Mouse (Mus musculus) myocyte (in vitro differentiated cells): ENCODE measurements around the gene Il9r. TPM values are rescaled to one million over a fixed set of nuclear protein-coding genes. Genes with fewer than 3 reads are reported as not detected.

Source experiments
- H3K27me3 ChIP-seq: one replicate; pipeline ENCODE4 v1.6.1; 2011; ENCODE audit not compliant: control insufficient read depth, insufficient read depth, insufficient read length
- H3K36me3 ChIP-seq: one replicate; pipeline ENCODE4 v1.6.1; 2011; ENCODE audit not compliant: control insufficient read depth, insufficient read depth
- H3K4me2 ChIP-seq: one replicate; pipeline ENCODE4 v1.6.1; 2011; ENCODE audit warnings: low read depth, control low read depth
- H3K4me3 ChIP-seq: one replicate; pipeline ENCODE4 v1.5.1; 2011; ENCODE audit warnings: mild to moderate bottlenecking, control low read depth, moderate library complexity
- H3K79me2 ChIP-seq: one replicate; pipeline ENCODE4 v1.6.1; 2011; ENCODE audit not compliant: control insufficient read depth, insufficient read depth
- H3ac ChIP-seq: one replicate; pipeline ENCODE4 v1.6.1; 2011; ENCODE audit not compliant: control insufficient read depth, insufficient read length
- CEBPB ChIP-seq: IDR thresholded peaks from 2 replicates; pipeline ENCODE4 v1.6.1; 2011; ENCODE audit warnings: mild to moderate bottlenecking, moderate library complexity; ENCODE audit not compliant: poor library complexity, insufficient read depth, severe bottlenecking
- E2F4 ChIP-seq: IDR thresholded peaks from one replicate; pipeline ENCODE4 v1.6.1; 2011; ENCODE audit warnings: mild to moderate bottlenecking, control low read depth, moderate library complexity; ENCODE audit not compliant: insufficient read depth
- MAX ChIP-seq: IDR thresholded peaks from one replicate; pipeline ENCODE4 v1.6.1; 2011; ENCODE audit warnings: low read depth, mild to moderate bottlenecking, control low read depth
- MYOD1 ChIP-seq, 3 experiments: IDR thresholded peaks; one replicate each; pipeline ENCODE4 v1.6.1; 2011; ENCODE audit warnings: control low read depth in 2 of 3, low read depth in 2 of 3, mild to moderate bottlenecking in 2 of 3, moderate library complexity in 1 of 3; ENCODE audit not compliant: insufficient read length in 2 of 3, control insufficient read depth in 1 of 3
- MYOG ChIP-seq, 3 experiments: IDR thresholded peaks; one replicate each; pipeline ENCODE4 v1.6.1; 2011; ENCODE audit warnings: control low read depth in 2 of 3, low read depth in 2 of 3, mild to moderate bottlenecking in 2 of 3; ENCODE audit not compliant: insufficient read length in 2 of 3, control insufficient read depth in 1 of 3, insufficient read depth in 1 of 3
- POLR2A ChIP-seq: IDR thresholded peaks from one replicate; pipeline ENCODE4 v1.6.1; 2011; ENCODE audit warnings: low read depth, mild to moderate bottlenecking, control low read depth, moderate library complexity; ENCODE audit not compliant: insufficient read length
- POLR2AphosphoS2 ChIP-seq: IDR thresholded peaks from one replicate; pipeline ENCODE4 v1.6.1; 2011; ENCODE audit warnings: low read depth, control low read depth; ENCODE audit not compliant: insufficient read length
- REST ChIP-seq: IDR thresholded peaks from one replicate; pipeline ENCODE4 v1.6.1; 2011; ENCODE audit warnings: mild to moderate bottlenecking, control low read depth, moderate library complexity; ENCODE audit not compliant: insufficient read depth, insufficient read length
- SRF ChIP-seq: IDR thresholded peaks from one replicate; pipeline ENCODE4 v1.6.1; 2011; ENCODE audit warnings: low read depth; ENCODE audit not compliant: control insufficient read depth, insufficient read length
- TCF12 ChIP-seq: IDR thresholded peaks from one replicate; pipeline ENCODE4 v1.6.1; 2011; ENCODE audit warnings: mild to moderate bottlenecking, control low read depth; ENCODE audit not compliant: poor library complexity, insufficient read depth, severe bottlenecking
- TCF3 ChIP-seq: IDR thresholded peaks from one replicate; pipeline ENCODE4 v1.6.1; 2011; ENCODE audit warnings: low read depth, control low read depth; ENCODE audit not compliant: insufficient read length
- USF1 ChIP-seq: IDR thresholded peaks from one replicate; pipeline ENCODE4 v1.6.1; 2011; ENCODE audit warnings: low read depth, mild to moderate bottlenecking, control low read depth, moderate library complexity
- polyA plus RNA-seq: library from polyadenylated mRNA; unstranded; fragments of >200 nt; fragmentation: generic; extraction: Trizol; gene quantifications from one replicate; pipeline ENCODE4 v1.2.1, GENCODE M21; 2012; ENCODE audit warnings: missing spikeins

Gene Il9r
- polyA plus RNA-seq: 0.01 TPM

DNA sequence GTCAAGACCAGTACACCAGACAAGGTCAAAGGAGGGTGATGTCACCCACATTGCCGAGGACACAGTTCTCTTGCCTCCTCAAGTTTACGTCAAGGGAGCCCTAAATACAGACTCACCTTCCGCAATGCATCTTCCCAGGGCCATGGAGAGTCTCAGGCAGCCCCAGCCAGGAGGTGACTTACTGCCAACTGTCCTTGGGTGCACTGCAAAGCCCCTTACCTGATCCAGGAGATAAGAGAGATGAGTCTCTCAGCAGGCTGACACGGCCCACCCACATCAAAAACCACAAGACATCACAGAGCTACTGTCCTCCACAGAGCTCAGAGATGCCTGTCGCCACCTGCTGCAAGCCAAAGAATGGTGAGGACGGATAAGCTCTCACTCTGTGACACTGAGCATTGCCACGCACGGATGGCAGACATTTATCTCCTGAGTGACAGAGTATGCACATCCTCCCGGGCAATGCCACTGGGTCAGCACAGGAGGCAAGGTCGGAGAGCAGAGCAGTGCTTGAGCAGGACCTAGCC, at the start of gene Il9r:
Il9r (minus strand) TSS at position 205 of the 527 bp plus-strand sequence.
- no peak within 1 kb of the TSS for H3K4me3 ChIP-seq
- no peaks in the 10 kb centered on the region for H3K36me3 ChIP-seq
- no peak within 1 kb of the TSS for H3K4me2 ChIP-seq
- no peak within 1 kb of the TSS for H3ac ChIP-seq
- no peaks in the 10 kb centered on the region for H3K79me2 ChIP-seq
- peaks cover 8% of the 10 kb centered on the region for H3K27me3 ChIP-seq
- TF ChIP-seq REST (no peak), E2F4 (no peak), POLR2A (no peak), TCF3 (no peak), CEBPB (no peak), POLR2AphosphoS2 (no peak), MYOD1 (IDR thresholded peaks at IDR 0.05; ENCODE audit: control insufficient read depth in 1 of 3, insufficient read length in 2 of 3, low read depth in 2 of 3) (no peak), MYOG (IDR thresholded peaks at IDR 0.05; ENCODE audit: control insufficient read depth in 1 of 3, insufficient read depth in 1 of 3, insufficient read length in 2 of 3, low read depth in 2 of 3) (no peak), USF1 (no peak), MAX (no peak), TCF12 (no peak)

DNA sequence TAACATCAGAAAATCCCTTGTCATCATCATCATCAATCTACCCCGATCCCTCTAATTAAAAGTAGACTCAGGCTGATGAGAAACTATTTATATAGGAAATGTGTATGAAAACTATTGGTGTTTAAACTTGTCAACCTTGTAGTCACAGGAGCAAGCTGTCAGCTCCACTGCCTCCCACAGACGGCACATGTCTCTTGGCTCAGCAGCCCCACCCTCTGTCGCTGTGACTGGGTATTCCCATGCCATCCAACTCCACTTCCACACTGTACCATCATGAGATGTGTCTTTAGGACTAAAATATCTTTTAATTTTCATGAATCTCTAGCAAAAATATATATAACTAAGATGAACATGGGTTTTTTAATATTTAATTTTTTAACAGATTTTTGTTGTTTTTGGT, 48.3 kb upstream of the Il9r start:
- no peaks in the 10 kb centered on the region for H3K27me3 ChIP-seq
- no peak overlapping the region for H3K4me3 ChIP-seq
- H3K4me2 ChIP-seq: no peak overlapping the region
- TF ChIP-seq MAX: no peak
- TF ChIP-seq POLR2A: no peak
- no peak for TF ChIP-seq POLR2AphosphoS2
- no peak for TF ChIP-seq SRF
- TF ChIP-seq MYOD1 (IDR thresholded peaks at IDR 0.05; ENCODE audit: control insufficient read depth in 1 of 3, insufficient read length in 2 of 3, low read depth in 2 of 3): no peak
- TF ChIP-seq CEBPB: no peak
- TF ChIP-seq E2F4: no peak
- no peak for TF ChIP-seq TCF12
- no peak for TF ChIP-seq MYOG (IDR thresholded peaks at IDR 0.05; ENCODE audit: control insufficient read depth in 1 of 3, insufficient read depth in 1 of 3, insufficient read length in 2 of 3, low read depth in 2 of 3)
- TF ChIP-seq REST: no peak
- TF ChIP-seq USF1: no peak
- no peak for TF ChIP-seq TCF3
- H3K79me2 ChIP-seq: no peaks in the 10 kb centered on the region
- peaks cover 40% of the 10 kb centered on the region for H3K36me3 ChIP-seq
- no peak overlapping the region for H3ac ChIP-seq

DNA sequence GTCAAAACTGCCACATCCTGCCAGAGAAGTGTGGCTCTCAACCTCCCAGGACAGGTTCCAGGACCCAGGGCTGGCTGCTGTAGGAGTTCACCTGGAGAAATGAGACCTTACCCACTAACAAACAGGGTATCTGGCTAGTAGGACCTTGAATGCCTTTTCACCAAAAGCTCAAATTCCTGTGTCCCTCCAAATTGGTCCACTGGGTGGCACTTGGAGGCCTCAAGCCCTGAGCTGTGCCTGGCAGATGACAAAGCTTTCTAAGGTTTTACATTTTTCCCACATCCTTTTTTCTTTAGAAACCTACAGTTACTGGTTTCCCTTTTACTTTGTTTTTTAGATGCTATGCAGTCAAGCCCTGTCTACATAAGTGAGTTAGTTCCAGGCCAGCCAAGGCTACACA, 47.0 kb upstream of the Il9r start:
- no peak for TF ChIP-seq POLR2AphosphoS2
- TF ChIP-seq TCF12: no peak
- no peak for TF ChIP-seq MYOG (IDR thresholded peaks at IDR 0.05; ENCODE audit: control insufficient read depth in 1 of 3, insufficient read depth in 1 of 3, insufficient read length in 2 of 3, low read depth in 2 of 3)
- no peak for TF ChIP-seq USF1
- TF ChIP-seq TCF3: no peak
- no peak for TF ChIP-seq MYOD1 (IDR thresholded peaks at IDR 0.05; ENCODE audit: control insufficient read depth in 1 of 3, insufficient read length in 2 of 3, low read depth in 2 of 3)
- no peak for TF ChIP-seq MAX
- no peak for TF ChIP-seq E2F4
- no peak for TF ChIP-seq CEBPB
- no peak for TF ChIP-seq POLR2A
- no peak for TF ChIP-seq SRF
- no peak for TF ChIP-seq REST
- Histone ChIP-seq H3K4me3 (no peak overlapping the region), H3K4me2 (no peak overlapping the region), H3K36me3 (peaks cover 35% of the 10 kb centered on the region), H3K79me2 (no peaks in the 10 kb centered on the region), H3ac (no peak overlapping the region), H3K27me3 (no peaks in the 10 kb centered on the region)

DNA sequence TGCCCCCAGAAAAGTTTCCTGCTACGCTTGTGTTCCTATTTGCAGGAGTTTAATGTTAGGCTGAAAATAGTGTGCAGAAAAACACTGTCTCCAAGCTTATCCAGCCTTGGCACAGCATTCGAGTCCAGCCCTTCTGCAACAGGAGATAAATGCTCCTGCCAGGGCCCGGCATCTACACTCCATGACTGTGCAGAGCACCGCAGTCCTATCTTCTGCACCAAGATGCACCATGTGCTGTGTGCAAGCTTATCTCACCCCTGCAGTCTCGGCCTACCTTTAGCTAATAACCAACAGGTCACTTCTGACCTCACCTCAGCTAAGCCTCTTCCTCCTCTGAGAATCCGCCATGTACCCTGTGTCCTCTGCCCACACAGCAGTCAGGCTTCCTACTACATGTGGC, 45.5 kb upstream of the Il9r start:
- Histone ChIP-seq H3ac (no peak overlapping the region), H3K4me3 (no peak overlapping the region), H3K79me2 (no peaks in the 10 kb centered on the region), H3K36me3 (peaks cover 43% of the 10 kb centered on the region), H3K4me2 (no peak overlapping the region), H3K27me3 (no peaks in the 10 kb centered on the region)
- no peak for TF ChIP-seq CEBPB
- TF ChIP-seq USF1: no peak
- no peak for TF ChIP-seq MYOG (IDR thresholded peaks at IDR 0.05; ENCODE audit: control insufficient read depth in 1 of 3, insufficient read depth in 1 of 3, insufficient read length in 2 of 3, low read depth in 2 of 3)
- no peak for TF ChIP-seq E2F4
- no peak for TF ChIP-seq TCF3
- TF ChIP-seq SRF: no peak
- no peak for TF ChIP-seq POLR2AphosphoS2
- TF ChIP-seq REST: no peak
- no peak for TF ChIP-seq MAX
- TF ChIP-seq POLR2A: no peak
- no peak for TF ChIP-seq MYOD1 (IDR thresholded peaks at IDR 0.05; ENCODE audit: control insufficient read depth in 1 of 3, insufficient read length in 2 of 3, low read depth in 2 of 3)
- TF ChIP-seq TCF12: no peak
